Mouse (Mus musculus) mouse trophoblast stem cell (cell line): ENCODE data around the gene Gsto2.

Experiments
- in situ Hi-C, 2 experiments: fragments of 300-500 bp; cut with MseI, MboI; formaldehyde crosslinking; loops; 2 replicates in 1 of 2; 3 replicates in 1 of 2; pipeline ENCODE4 v1.15.1; 2025

The Gsto2 gene

GRCm38 (mm10) chr19:47918455-47919101, 53.2 kb downstream of the Gsto2 start:
- in situ Hi-C loops = no loop called here

- in situ Hi-C loops = no loop called here
Observed at GRCm38 (mm10) chr19:47919126-47919965, 54.0 kb downstream of the Gsto2 start, which contains the start of the genes Cfap43 and Itprip. TSS of gene Cfap43 (minus strand) at chr19:47919287. TSS of gene Itprip (minus strand) at chr19:47919299.

GRCm38 (mm10) chr19:47919966-47920375, 54.6 kb downstream of the Gsto2 start:
- in situ Hi-C loops = no loop called here

GRCm38 (mm10) chr19:47925819-47926218, 60.5 kb downstream of the Gsto2 start:
- in situ Hi-C loops = loop anchor here in 1 of 2 experiments (5.0 kb wide), 1 partner anchor 44 kb away; no protein-coding TSS in a partner anchor

- in situ Hi-C loops = loop anchor here in 1 of 2 experiments (5.0 kb wide), 1 partner anchor 45 kb away; no protein-coding TSS in a partner anchor
Observed at GRCm38 (mm10) chr19:47927032-47927431, 61.7 kb downstream of the Gsto2 start.

- in situ Hi-C loops = loop anchor here in 1 of 2 experiments (5.0 kb wide), 1 partner anchor 47 kb away; no protein-coding TSS in a partner anchor
Observed at GRCm38 (mm10) chr19:47929043-47929442, 63.7 kb downstream of the Gsto2 start.

GRCm38 (mm10) chr19:47931982-47932638, 66.8 kb downstream of the Gsto2 start:
- in situ Hi-C loops = loop anchor here in 1 of 2 experiments (5.0 kb wide), 1 partner anchor 50 kb away; no protein-coding TSS in a partner anchor

- in situ Hi-C loops = loop anchor here in 1 of 2 experiments (5.0 kb wide), 1 partner anchor 52 kb away; no protein-coding TSS in a partner anchor
Observed at GRCm38 (mm10) chr19:47934146-47934545, 68.8 kb downstream of the Gsto2 start.

GRCm38 (mm10) chr19:47934636-47935238, 69.4 kb downstream of the Gsto2 start:
- in situ Hi-C loops = loop anchor here in 1 of 2 experiments (5.0 kb wide), 1 partner anchor 52 kb away; no protein-coding TSS in a partner anchor

- in situ Hi-C loops = no loop called here
Observed at GRCm38 (mm10) chr19:47935530-47935929, 70.2 kb downstream of the Gsto2 start.
